Mouse (Mus musculus) kidney, postnatal 4 days (tissue): ENCODE results near the gene Znrf2.

ENCODE experiments used
- DNase-seq, 2 experiments: peaks; one replicate each; pipeline ENCODE4 v3.0.0; 2021; ENCODE audit warnings: mixed read lengths in 2 of 2

Gene Znrf2

GRCm38 (mm10) chr6:54816388-54817065, at the start of gene Znrf2:
Gene Znrf2, plus strand, starts transcription at chr6:54816916.
- DNase-seq = peak; percentile 97 to 98

- DNase-seq = no peak
These were observed 49.0 kb upstream of the Znrf2 start for GRCm38 (mm10) chr6:54767746-54768145.

- no peak for DNase-seq
These were observed 46.0 kb upstream of the Znrf2 start for GRCm38 (mm10) chr6:54770766-54771165.

GRCm38 (mm10) chr6:54771171-54771570, 45.5 kb upstream of the Znrf2 start:
- no peak for DNase-seq

- no peak for DNase-seq
These were observed 44.6 kb upstream of the Znrf2 start for GRCm38 (mm10) chr6:54772078-54772477.

GRCm38 (mm10) chr6:54775739-54776138, 41.0 kb upstream of the Znrf2 start:
- DNase-seq = no peak

- DNase-seq = no peak
These were observed 39.1 kb upstream of the Znrf2 start for GRCm38 (mm10) chr6:54777661-54778060.

- peak in 1 of 2 experiments; percentile 17 for DNase-seq
These were observed 36.7 kb upstream of the Znrf2 start for GRCm38 (mm10) chr6:54779968-54780367.

GRCm38 (mm10) chr6:54780569-54781304, 36.0 kb upstream of the Znrf2 start:
- no peak for DNase-seq

GRCm38 (mm10) chr6:54781881-54782280, 34.8 kb upstream of the Znrf2 start:
- DNase-seq = no peak

- DNase-seq = peak; percentile 17 to 44
These were observed 31.5 kb upstream of the Znrf2 start for GRCm38 (mm10) chr6:54785098-54785730.

GRCm38 (mm10) chr6:54786766-54787165, 29.9 kb upstream of the Znrf2 start:
- DNase-seq = no peak

GRCm38 (mm10) chr6:54788493-54788892, 28.2 kb upstream of the Znrf2 start:
- no peak for DNase-seq

- DNase-seq = no peak
These were observed 27.6 kb upstream of the Znrf2 start for GRCm38 (mm10) chr6:54789139-54789538.

GRCm38 (mm10) chr6:54790071-54790470, 26.6 kb upstream of the Znrf2 start:
- DNase-seq = no peak

GRCm38 (mm10) chr6:54793853-54794252, 22.9 kb upstream of the Znrf2 start:
- no peak for DNase-seq

- DNase-seq = no peak
These were observed 22.3 kb upstream of the Znrf2 start for GRCm38 (mm10) chr6:54794372-54794771.

GRCm38 (mm10) chr6:54794991-54795390, 21.7 kb upstream of the Znrf2 start:
- DNase-seq = no peak

- DNase-seq = peak in 1 of 2 experiments; percentile 40
These were observed 20.7 kb upstream of the Znrf2 start for GRCm38 (mm10) chr6:54795971-54796370.

- no peak for DNase-seq
These were observed 14.4 kb upstream of the Znrf2 start for GRCm38 (mm10) chr6:54802348-54802747.

GRCm38 (mm10) chr6:54804066-54804864, 12.5 kb upstream of the Znrf2 start:
- DNase-seq = no peak

- no peak for DNase-seq
These were observed 10.9 kb upstream of the Znrf2 start for GRCm38 (mm10) chr6:54805779-54806178.
